Mouse (Mus musculus) heart, embryonic 10.5 days (tissue): ENCODE measurements around the gene Pde9a. TPM values are rescaled to one million over a fixed set of nuclear protein-coding genes. Genes with fewer than 3 reads are reported as not detected.
A peak's percentile ranks its signal among the peaks of the same experiment; 100 is the strongest.

Source experiments
- DNase-seq: peaks from one replicate; pipeline ENCODE4 v3.0.0-alpha.2; 2017; ENCODE audit warnings: low spot score
- H3K27ac ChIP-seq: fragments of 300-500 bp; sonication (generic); 2 replicates; pipeline ENCODE4 v1.5.1; 2016; ENCODE audit warnings: mild to moderate bottlenecking
- H3K27me3 ChIP-seq: fragments of 300-500 bp; sonication (generic); 2 replicates; pipeline ENCODE4 v1.6.1; 2016; ENCODE audit warnings: mild to moderate bottlenecking; ENCODE audit not compliant: poor library complexity, insufficient read depth, severe bottlenecking
- H3K36me3 ChIP-seq: fragments of 300-500 bp; sonication (generic); 2 replicates; pipeline ENCODE4 v1.6.1; 2016; ENCODE audit warnings: mild to moderate bottlenecking, moderate library complexity
- H3K4me1 ChIP-seq: fragments of 300-500 bp; sonication (generic); 2 replicates; pipeline ENCODE4 v1.6.1; 2016; ENCODE audit warnings: mild to moderate bottlenecking
- H3K4me3 ChIP-seq: fragments of 300-500 bp; sonication (generic); 2 replicates; pipeline ENCODE4 v1.5.1; 2016; ENCODE audit warnings: mild to moderate bottlenecking, moderate library complexity
- H3K9me3 ChIP-seq: fragments of 300-500 bp; sonication (generic); 2 replicates; pipeline ENCODE4 v1.6.1; 2016; ENCODE audit warnings: mild to moderate bottlenecking, moderate library complexity
- WGBS: fragments of 180-500 bp; shearing (Covaris S2); methylation state at CpG from one replicate; pipeline ENCODE4 v1.1.7; 2016; 5-methylcytosine and 5-hydroxymethylcytosine counted together
- polyA plus RNA-seq: library from polyadenylated mRNA; unstranded; fragments of >200 nt; fragmentation: Nextera tagmentation; extraction: Ambion mirVana; gene quantifications from 2 replicates; pipeline ENCODE4 v1.2.1, GENCODE M21; 2016

The Pde9a gene
- polyA plus RNA-seq, 1 experiment from 2014 or later: 14.4 TPM

DNA sequence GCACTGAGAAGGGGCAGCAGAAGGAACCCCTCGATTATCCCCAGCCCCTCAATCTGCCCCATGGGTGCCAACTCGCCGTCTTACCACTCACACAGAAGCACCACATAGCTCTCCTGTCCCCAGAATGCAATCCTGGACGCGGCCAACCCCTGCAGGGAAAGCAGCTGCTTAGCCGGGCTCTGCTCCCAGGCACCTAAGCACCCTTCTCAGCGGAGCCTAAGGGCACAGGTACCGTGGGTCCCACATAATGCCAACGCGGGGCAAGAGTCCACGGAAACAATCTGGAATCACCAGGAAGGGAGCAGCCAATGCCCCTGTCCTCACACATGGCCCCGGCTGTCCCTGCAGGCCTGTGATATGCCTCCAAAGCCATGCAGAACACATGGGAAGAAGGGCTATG is 113.7 kb downstream of the Pde9a start:
- H3K36me3 ChIP-seq: peaks cover 97% of the 10 kb centered on the region
- no peak overlapping the region for H3K4me3 ChIP-seq
- DNase-seq: no peak
- H3K27ac ChIP-seq: no peak overlapping the region
- H3K9me3 ChIP-seq: no peaks in the 10 kb centered on the region
- WGBS: 92% methylated on average over 12 of the region's 12 CpGs
- H3K27me3 ChIP-seq: no peaks in the 10 kb centered on the region
- peaks cover 4% of the 10 kb centered on the region for H3K4me1 ChIP-seq

DNA sequence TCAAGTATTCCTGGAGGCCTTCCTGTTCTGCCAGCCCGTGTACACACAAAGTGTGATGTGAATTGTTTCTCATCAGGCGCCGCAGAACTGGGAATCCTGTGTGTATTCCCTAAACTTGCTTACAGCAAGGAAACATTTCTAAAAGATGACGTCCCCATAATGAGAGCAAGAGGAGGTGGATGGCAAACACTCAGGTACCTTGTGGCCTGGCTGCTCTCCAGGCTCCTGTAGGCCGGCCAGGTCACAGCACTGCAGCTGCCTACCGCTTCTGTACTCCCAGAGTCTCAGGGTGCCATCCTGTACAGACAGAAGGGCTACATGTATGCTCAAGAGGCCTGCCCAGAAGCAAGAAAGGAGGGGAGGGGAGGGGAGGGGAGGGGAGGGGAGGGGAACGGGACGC is 114.4 kb downstream of the Pde9a start:
- Histone ChIP-seq H3K36me3 (peaks cover 100% of the 10 kb centered on the region), H3K9me3 (no peaks in the 10 kb centered on the region), H3K4me3 (no peak overlapping the region), H3K27me3 (no peaks in the 10 kb centered on the region), H3K27ac (no peak overlapping the region), H3K4me1 (peaks cover 11% of the 10 kb centered on the region)
- no peak for DNase-seq
- 90% methylated on average over 6 of the region's 8 CpGs for WGBS

DNA sequence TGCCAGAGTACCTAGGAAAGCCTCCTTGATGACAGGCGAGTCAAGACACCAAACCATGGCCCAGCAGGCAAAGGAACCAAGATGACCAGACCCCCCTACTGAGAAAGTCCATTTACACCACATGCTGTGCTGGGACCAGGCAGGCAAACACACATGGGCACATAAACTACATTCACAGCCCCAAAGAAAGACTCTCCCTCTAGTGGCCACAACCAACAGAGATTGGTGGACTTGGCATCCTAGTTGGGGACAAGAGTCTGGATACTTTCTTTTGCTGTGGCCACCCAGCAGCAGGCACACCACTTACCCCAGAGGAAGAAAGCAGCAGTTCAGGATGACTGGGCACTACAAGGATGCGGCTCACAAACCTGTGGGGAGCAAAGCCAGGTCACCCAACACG is 114.9 kb downstream of the Pde9a start:
- Histone ChIP-seq H3K36me3 (peaks cover 100% of the 10 kb centered on the region), H3K4me3 (no peak overlapping the region), H3K27ac (no peak overlapping the region), H3K9me3 (no peaks in the 10 kb centered on the region), H3K4me1 (peaks cover 13% of the 10 kb centered on the region), H3K27me3 (no peaks in the 10 kb centered on the region)
- no peak for DNase-seq
- WGBS: 92% methylated on average over 3 of the region's 3 CpGs

DNA sequence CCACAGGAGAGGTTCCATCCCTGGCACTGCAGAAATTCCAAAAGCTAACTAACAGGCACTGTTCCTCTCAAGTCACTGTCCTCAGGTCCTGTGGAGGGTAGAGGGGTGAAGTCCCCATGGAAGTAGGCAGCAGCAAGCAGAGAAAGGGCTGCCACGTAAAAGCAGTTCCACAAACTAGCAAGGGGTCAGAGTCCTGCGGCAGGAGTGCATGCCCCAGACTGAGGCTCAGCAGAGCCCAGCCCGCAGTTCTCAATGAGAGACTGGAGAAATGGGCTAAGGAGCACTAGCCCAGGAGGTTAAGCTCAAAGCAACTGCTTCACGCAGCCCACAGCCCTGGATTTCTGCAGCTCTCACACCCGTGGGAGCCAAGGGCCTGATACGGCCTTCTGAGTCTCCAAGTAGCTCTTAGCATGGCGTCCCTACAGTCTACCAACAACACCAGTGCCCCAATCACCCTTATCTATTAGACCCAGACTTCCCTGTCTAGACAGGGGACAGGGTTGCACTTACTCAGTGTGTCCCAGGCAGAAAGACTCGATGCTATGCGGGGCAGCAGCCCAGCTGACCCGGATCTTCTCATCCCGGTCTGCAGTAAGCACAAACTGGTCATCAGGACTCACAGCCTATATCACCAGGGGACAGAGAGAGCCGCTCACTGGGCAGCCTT is 116.4 kb downstream of the Pde9a start:
- Histone ChIP-seq H3K4me3 (no peak overlapping the region), H3K9me3 (no peaks in the 10 kb centered on the region), H3K4me1 (peaks cover 13% of the 10 kb centered on the region), H3K27ac (no peak overlapping the region), H3K36me3 (peaks cover 99% of the 10 kb centered on the region), H3K27me3 (no peaks in the 10 kb centered on the region)
- DNase-seq: no peak
- WGBS: 83% methylated on average over 12 of the region's 12 CpGs

DNA sequence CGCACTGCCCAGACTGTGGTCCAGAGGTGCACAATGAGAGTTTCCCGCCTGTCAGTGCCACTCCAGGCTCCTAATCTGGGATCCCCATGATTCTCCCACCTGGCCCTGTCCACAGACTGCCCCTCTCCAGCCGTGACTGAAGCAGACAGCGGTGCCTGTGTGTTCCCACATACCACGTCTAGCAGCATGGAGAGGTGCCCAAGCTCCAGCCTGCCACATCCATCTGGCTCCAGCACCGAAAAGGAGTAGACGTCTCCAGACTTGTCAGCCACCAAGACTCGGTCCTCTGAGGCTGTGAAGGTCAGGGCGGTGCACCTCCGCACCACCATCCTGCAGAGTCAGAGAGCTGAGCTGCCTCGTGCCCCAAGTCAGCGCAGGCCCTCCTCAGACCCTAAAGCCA is 117.3 kb downstream of the Pde9a start:
- H3K4me3 ChIP-seq: no peak overlapping the region
- H3K27me3 ChIP-seq: no peaks in the 10 kb centered on the region
- H3K9me3 ChIP-seq: no peaks in the 10 kb centered on the region
- peaks cover 13% of the 10 kb centered on the region for H3K4me1 ChIP-seq
- H3K36me3 ChIP-seq: peaks cover 98% of the 10 kb centered on the region
- H3K27ac ChIP-seq: no peak overlapping the region
- no peak for DNase-seq
- 97% methylated on average over 12 of the region's 12 CpGs for WGBS

DNA sequence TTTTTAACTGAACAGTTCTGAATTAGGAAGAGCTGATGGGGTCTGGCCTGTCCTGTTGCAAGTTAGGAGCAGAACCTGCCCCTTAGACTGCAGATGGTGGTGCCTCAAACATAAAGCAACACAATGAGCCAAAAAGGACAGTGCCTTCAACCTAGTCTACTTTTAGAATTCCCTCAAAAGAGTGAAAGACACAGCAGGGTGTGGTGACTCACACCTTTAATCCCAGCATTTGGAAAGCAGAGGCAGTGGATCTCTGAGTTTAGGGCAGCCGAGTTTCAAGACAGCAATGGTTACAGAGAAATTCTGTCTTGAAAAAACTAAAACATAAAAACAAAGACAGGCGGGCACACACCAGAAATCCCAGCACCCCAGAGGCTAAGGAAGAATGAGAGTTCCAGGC is 117.9 kb downstream of the Pde9a start:
- peaks cover 97% of the 10 kb centered on the region for H3K36me3 ChIP-seq
- H3K4me1 ChIP-seq: peaks cover 13% of the 10 kb centered on the region
- H3K9me3 ChIP-seq: no peaks in the 10 kb centered on the region
- 86% methylated on average over 2 of the region's 2 CpGs for WGBS
- DNase-seq: no peak
- H3K27me3 ChIP-seq: no peaks in the 10 kb centered on the region
- H3K4me3 ChIP-seq: no peak overlapping the region
- H3K27ac ChIP-seq: no peak overlapping the region

DNA sequence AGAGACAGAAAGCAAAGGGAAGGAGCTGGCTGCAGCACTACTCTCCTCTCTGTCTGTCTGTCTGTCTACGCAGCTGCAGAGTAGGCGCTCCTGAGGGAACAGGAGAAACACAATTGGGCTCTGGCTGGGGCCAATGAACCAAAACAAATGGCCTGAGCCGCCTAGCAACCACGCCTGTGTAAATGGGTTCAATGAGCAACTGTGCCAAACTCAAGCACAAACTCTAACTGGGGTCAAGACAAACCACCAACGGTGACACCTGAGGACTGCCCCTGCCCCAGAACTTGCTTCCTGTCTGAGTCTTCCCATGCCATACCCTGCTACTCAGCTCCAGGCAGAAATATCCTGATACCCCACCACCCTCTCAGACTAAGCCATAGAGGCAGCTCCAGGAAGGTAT is 119.0 kb downstream of the Pde9a start:
- peaks cover 97% of the 10 kb centered on the region for H3K36me3 ChIP-seq
- H3K27ac ChIP-seq: no peak overlapping the region
- no peak overlapping the region for H3K4me3 ChIP-seq
- no peak for DNase-seq
- H3K4me1 ChIP-seq: peaks cover 13% of the 10 kb centered on the region
- 85% methylated on average over 5 of the region's 5 CpGs for WGBS
- no peaks in the 10 kb centered on the region for H3K27me3 ChIP-seq
- H3K9me3 ChIP-seq: no peaks in the 10 kb centered on the region

DNA sequence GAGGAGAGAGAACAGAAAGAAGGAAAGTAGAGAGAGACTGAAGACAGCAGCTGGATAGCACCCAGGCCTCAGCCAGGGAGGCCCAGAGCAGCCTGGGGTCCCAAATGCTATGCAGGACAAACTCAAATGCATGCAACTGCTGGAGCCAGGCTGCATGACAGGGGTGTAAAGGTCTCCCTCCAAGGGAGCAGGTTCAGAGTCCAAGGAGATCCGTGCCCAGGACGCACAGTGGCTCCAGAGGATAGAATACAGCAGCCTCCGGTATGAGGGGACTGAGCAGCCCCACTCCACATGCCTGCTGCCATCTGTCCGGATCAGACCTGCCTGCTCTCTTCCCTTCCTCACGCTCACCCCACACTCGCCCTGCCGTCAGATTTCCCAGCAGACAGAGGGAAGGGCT is 120.3 kb downstream of the Pde9a start:
- 92% methylated on average over 7 of the region's 7 CpGs for WGBS
- no peaks in the 10 kb centered on the region for H3K9me3 ChIP-seq
- H3K4me3 ChIP-seq: no peak overlapping the region
- H3K36me3 ChIP-seq: peaks cover 86% of the 10 kb centered on the region
- no peak for DNase-seq
- no peak overlapping the region for H3K27ac ChIP-seq
- H3K27me3 ChIP-seq: no peaks in the 10 kb centered on the region
- peaks cover 15% of the 10 kb centered on the region for H3K4me1 ChIP-seq

DNA sequence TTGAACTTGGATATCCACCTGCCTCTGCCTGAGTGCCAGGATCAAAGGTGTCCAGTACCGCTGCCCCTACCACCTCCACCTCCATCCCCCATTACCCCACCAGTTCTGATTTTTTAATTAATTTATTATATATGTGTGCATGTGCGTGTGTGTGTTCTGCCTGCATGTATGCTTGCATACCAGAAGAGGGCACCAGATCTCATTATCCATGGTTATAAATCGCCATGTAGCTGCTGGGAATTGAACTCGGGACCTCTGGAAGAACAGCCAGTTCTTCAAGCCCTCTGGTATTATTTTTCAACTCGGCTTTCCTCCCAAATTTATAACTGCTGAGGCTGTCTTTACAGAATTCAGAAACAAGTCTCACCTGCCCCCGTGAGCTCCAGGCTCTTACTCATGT is 124.9 kb downstream of the Pde9a start:
- H3K9me3 ChIP-seq: no peaks in the 10 kb centered on the region
- peak overlapping the region; percentile 94; the same call in 1 of the 2 replicates for H3K27ac ChIP-seq
- peaks cover 39% of the 10 kb centered on the region for H3K36me3 ChIP-seq
- peaks cover 10% of the 10 kb centered on the region; the same call in 1 of the 2 replicates for H3K4me1 ChIP-seq
- 93% methylated on average over 6 of the region's 6 CpGs for WGBS
- H3K4me3 ChIP-seq: peak overlapping the region; percentile 86
- DNase-seq: no peak
- H3K27me3 ChIP-seq: no peaks in the 10 kb centered on the region

DNA sequence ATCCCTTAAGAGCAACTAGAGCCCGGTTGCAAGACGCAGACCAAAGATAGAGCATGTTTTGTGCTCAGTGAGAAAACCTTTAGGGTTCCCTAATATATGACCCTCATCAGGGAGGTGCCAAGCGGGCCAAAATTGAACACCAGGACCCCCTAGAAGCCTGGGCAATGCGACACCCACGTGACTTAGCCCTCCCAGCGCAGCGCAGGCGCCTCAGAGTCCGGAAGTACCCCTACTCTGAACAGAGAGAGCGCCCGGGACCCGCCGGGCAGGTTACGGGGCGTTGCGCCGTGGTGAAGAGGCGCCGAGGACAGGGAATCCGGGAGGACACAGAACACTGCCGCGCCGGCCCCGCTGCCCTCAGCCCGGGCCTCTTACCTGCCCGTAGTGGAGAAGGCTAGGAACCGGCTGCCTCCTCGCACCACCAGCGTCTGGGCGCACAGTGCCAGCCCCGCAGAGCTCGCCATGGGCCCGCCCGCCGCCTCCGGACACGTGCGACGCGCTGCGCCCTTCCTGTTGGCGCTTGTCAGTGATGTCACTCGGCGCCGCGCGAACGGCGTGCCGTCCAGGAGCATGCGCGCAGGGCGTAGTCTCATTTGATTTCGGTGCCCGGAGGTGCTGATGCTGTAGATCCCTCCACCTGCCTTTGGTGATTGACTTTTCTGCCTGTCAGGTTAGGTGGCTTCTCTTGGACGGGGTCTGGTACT is 125.9 kb downstream of the Pde9a start:
- WGBS: under 1% methylated on average over 56 of the region's 56 CpGs
- Histone ChIP-seq H3K4me1 (peaks cover 10% of the 10 kb centered on the region; the same call in 1 of the 2 replicates), H3K27me3 (no peaks in the 10 kb centered on the region), H3K27ac (peak overlapping the region; percentile 94), H3K36me3 (peaks cover 31% of the 10 kb centered on the region), H3K4me3 (peak overlapping the region; percentile 86), H3K9me3 (no peaks in the 10 kb centered on the region)
- peak; percentile 94 for DNase-seq

DNA sequence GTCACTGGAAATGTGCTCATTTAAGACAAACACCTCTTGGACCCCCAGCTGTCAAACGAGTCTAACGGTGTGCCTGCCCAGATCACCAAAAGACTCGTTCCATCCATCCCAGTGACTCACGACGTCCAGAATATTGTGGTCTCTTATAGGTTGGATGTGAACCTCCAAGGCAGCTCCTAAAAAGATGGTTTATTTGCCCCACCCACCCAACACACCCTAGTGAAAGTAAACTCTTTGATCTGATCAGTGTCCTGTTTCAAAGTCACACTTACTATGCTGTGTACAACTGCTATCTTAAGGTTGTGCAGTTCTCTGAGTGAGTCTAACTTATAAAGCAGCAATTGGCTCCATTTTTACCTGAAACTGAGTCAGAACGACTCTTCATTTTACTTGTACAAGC is 126.6 kb downstream of the Pde9a start:
- WGBS: 25% methylated on average over 6 of the region's 6 CpGs
- Histone ChIP-seq H3K9me3 (no peaks in the 10 kb centered on the region), H3K36me3 (peaks cover 24% of the 10 kb centered on the region), H3K27ac (peak overlapping the region; percentile 94), H3K27me3 (no peaks in the 10 kb centered on the region), H3K4me3 (peak overlapping the region; percentile 86), H3K4me1 (peaks cover 10% of the 10 kb centered on the region; the same call in 1 of the 2 replicates)
- DNase-seq: no peak

DNA sequence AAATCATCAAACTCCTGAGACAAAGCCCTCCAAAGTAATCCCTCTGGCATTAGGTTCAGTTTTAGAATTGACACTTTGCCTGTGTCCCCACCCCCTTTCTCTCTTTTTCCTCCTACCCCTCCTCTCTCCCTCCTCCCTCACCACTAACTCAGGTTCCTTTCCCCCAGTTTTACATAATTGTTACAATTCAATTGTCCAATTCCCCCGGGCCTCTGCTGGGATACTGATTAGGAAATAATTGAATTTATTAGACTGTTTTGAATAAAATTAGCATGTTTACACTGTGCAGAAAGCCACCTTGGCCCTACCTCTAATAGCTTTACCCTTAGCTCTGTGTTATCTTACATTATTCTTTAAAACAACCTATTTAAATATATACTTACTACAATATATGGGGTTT is 128.7 kb downstream of the Pde9a start:
- H3K27me3 ChIP-seq: no peaks in the 10 kb centered on the region

DNA sequence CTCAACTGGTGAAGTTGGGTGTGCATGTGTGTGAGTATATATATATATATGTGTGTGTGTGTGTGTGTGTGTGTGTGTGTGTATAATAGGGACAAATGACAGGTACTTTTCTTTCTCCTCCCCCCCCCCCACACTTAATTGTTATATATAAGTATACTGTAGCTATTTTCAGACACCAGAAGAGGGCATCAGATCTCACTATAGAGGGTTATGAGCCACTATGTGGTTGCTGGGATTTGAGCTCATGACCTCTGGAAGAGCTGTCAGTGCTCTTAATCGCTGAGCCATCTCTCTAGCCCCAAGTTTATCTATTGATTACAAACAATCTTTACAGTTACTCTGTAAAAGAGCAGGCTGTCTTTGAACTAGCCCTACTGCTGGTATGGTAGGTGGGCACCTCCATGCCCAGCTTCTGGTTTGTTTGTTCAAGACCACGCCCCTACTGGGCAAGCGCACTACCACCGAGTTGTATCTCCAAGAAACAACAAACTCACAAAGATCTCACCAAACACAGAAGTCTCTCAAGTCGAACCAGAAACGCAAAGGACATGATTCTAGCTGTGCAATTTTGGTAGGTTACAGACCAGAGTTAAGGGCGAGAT is 133.4 kb downstream of the Pde9a start:
- DNase-seq: no peak
- WGBS: 4% methylated on average over 7 of the region's 7 CpGs
- Histone ChIP-seq H3K27ac (peak overlapping the region; percentile 91), H3K9me3 (no peaks in the 10 kb centered on the region), H3K36me3 (peaks cover 20% of the 10 kb centered on the region), H3K4me3 (peak overlapping the region; percentile 88), H3K27me3 (no peaks in the 10 kb centered on the region), H3K4me1 (peaks cover 22% of the 10 kb centered on the region)

More for the DNA sequence above, 128.7 kb downstream of the Pde9a start:
- peaks cover 16% of the 10 kb centered on the region; the same call in 1 of the 2 replicates for H3K4me1 ChIP-seq
- no peak overlapping the region for H3K4me3 ChIP-seq
- no peaks in the 10 kb centered on the region for H3K9me3 ChIP-seq
- no peak overlapping the region for H3K27ac ChIP-seq
- H3K36me3 ChIP-seq: peaks cover 5% of the 10 kb centered on the region
- no peak for DNase-seq
- 69% methylated on average over 1 of the region's 1 CpGs for WGBS
